Mouse (Mus musculus): ENCODE results near the gene Srgap3.

Gene Srgap3

GRCm38 (mm10) chr6:112691523-112691922, 255.5 kb downstream of the Srgap3 start:
- no peak for DNase-seq (ENCODE audit: low read depth, low spot score)

GRCm38 (mm10) chr6:112688033-112688432, 259.0 kb downstream of the Srgap3 start:
- no peak for DNase-seq (ENCODE audit: low read depth, low spot score)

- DNase-seq (ENCODE audit: low read depth, low spot score): no peak
Observed at GRCm38 (mm10) chr6:112686485-112686884, 260.6 kb downstream of the Srgap3 start.

- no peak for DNase-seq (ENCODE audit: low read depth, low spot score)
Observed at GRCm38 (mm10) chr6:112684065-112684464, 263.0 kb downstream of the Srgap3 start.

All from mesoderm, embryonic 11.5 days (tissue).